Mouse (Mus musculus): ENCODE data around the gene Pitpnc1. TPM values are rescaled to one million over a fixed set of nuclear protein-coding genes. Genes with fewer than 3 reads are reported as not detected.

Pitpnc1 gene
- polyA plus RNA-seq, 1 experiment from 2014 or later, result 36.1 TPM

GRCm38 (mm10) chr11:107373154-107373553 is 97.3 kb downstream of the Pitpnc1 start:
- H3K27me3 ChIP-seq, result no peaks in the 10 kb centered on the region
- ATAC-seq, result no peak
- peak overlapping the region; percentile 36; the same call in 1 of the 2 replicates for H3K27ac ChIP-seq
- H3K4me2 ChIP-seq, result no peak overlapping the region
- H3K9ac ChIP-seq, result no peak overlapping the region
- 94% methylated on average over 4 of the region's 4 CpGs for WGBS
- H3K9me3 ChIP-seq (replicated peaks), result no peaks in the 10 kb centered on the region
- no peak overlapping the region for H3K4me3 ChIP-seq
- H3K36me3 ChIP-seq (ENCODE audit: poor library complexity, severe bottlenecking), result no peaks in the 10 kb centered on the region
- H3K4me1 ChIP-seq, result peaks cover 16% of the 10 kb centered on the region

- ATAC-seq, result peak; percentile 70
- H3K4me2 ChIP-seq, result no peak overlapping the region
- no peaks in the 10 kb centered on the region for H3K36me3 ChIP-seq (ENCODE audit: poor library complexity, severe bottlenecking)
- WGBS, result 47% methylated on average over 7 of the region's 7 CpGs
- H3K9ac ChIP-seq, result no peak overlapping the region
- H3K27me3 ChIP-seq, result no peaks in the 10 kb centered on the region
- H3K27ac ChIP-seq, result peak overlapping the region; percentile 36
- H3K9me3 ChIP-seq (replicated peaks), result no peaks in the 10 kb centered on the region
- H3K4me1 ChIP-seq, result peaks cover 16% of the 10 kb centered on the region
- no peak overlapping the region for H3K4me3 ChIP-seq
Measured at GRCm38 (mm10) chr11:107372688-107373087, 97.8 kb downstream of the Pitpnc1 start.

GRCm38 (mm10) chr11:107370476-107370875 is 100.0 kb downstream of the Pitpnc1 start:
- Histone ChIP-seq H3K27ac (no peak overlapping the region), H3K9me3 (replicated peaks) (no peaks in the 10 kb centered on the region), H3K36me3 (ENCODE audit: poor library complexity, severe bottlenecking) (no peaks in the 10 kb centered on the region), H3K27me3 (no peaks in the 10 kb centered on the region), H3K4me1 (peaks cover 7% of the 10 kb centered on the region), H3K4me2 (no peak overlapping the region), H3K4me3 (no peak overlapping the region), H3K9ac (no peak overlapping the region)
- ATAC-seq, result no peak
- 91% methylated on average over 3 of the region's 3 CpGs for WGBS

- no peaks in the 10 kb centered on the region for H3K36me3 ChIP-seq (ENCODE audit: poor library complexity, severe bottlenecking)
- no peak overlapping the region for H3K4me2 ChIP-seq
- no peaks in the 10 kb centered on the region for H3K27me3 ChIP-seq
- 98% methylated on average over 6 of the region's 6 CpGs for WGBS
- ATAC-seq, result no peak
- no peak overlapping the region for H3K9ac ChIP-seq
- H3K4me1 ChIP-seq, result peaks cover 8% of the 10 kb centered on the region
- no peak overlapping the region for H3K4me3 ChIP-seq
- H3K9me3 ChIP-seq (replicated peaks), result no peaks in the 10 kb centered on the region
- no peak overlapping the region for H3K27ac ChIP-seq
Measured at GRCm38 (mm10) chr11:107369661-107370060, 100.8 kb downstream of the Pitpnc1 start.

- Histone ChIP-seq H3K27me3 (no peaks in the 10 kb centered on the region), H3K9ac (no peak overlapping the region), H3K4me1 (peaks cover 4% of the 10 kb centered on the region; the same call in 1 of the 2 replicates), H3K27ac (no peak overlapping the region), H3K4me3 (no peak overlapping the region), H3K9me3 (replicated peaks) (no peaks in the 10 kb centered on the region), H3K36me3 (ENCODE audit: poor library complexity, severe bottlenecking) (no peaks in the 10 kb centered on the region), H3K4me2 (no peak overlapping the region)
- no peak for ATAC-seq
- WGBS, result 84% methylated on average over 13 of the region's 13 CpGs
Measured at GRCm38 (mm10) chr11:107365938-107366712, 104.4 kb downstream of the Pitpnc1 start.

- Histone ChIP-seq H3K4me3 (no peak overlapping the region), H3K9me3 (replicated peaks) (no peaks in the 10 kb centered on the region), H3K27me3 (no peaks in the 10 kb centered on the region), H3K27ac (no peak overlapping the region), H3K9ac (no peak overlapping the region), H3K4me1 (peaks cover 21% of the 10 kb centered on the region), H3K36me3 (ENCODE audit: poor library complexity, severe bottlenecking) (no peaks in the 10 kb centered on the region), H3K4me2 (no peak overlapping the region)
- 50% methylated on average over 5 of the region's 5 CpGs for WGBS
- no peak for ATAC-seq
Measured at GRCm38 (mm10) chr11:107358695-107359094, 111.8 kb downstream of the Pitpnc1 start.

- no peak for ATAC-seq
- WGBS, result 55% methylated on average over 7 of the region's 7 CpGs
- Histone ChIP-seq H3K27me3 (no peaks in the 10 kb centered on the region), H3K9ac (no peak overlapping the region), H3K36me3 (ENCODE audit: poor library complexity, severe bottlenecking) (no peaks in the 10 kb centered on the region), H3K4me2 (no peak overlapping the region), H3K27ac (no peak overlapping the region), H3K9me3 (replicated peaks) (no peaks in the 10 kb centered on the region), H3K4me1 (peaks cover 21% of the 10 kb centered on the region), H3K4me3 (no peak overlapping the region)
Measured at GRCm38 (mm10) chr11:107356224-107356623, 114.3 kb downstream of the Pitpnc1 start.

GRCm38 (mm10) chr11:107355526-107355925 is 115.0 kb downstream of the Pitpnc1 start:
- no peak for ATAC-seq
- no peak overlapping the region for H3K4me3 ChIP-seq
- H3K36me3 ChIP-seq (ENCODE audit: poor library complexity, severe bottlenecking), result no peaks in the 10 kb centered on the region
- no peak overlapping the region for H3K4me2 ChIP-seq
- no peaks in the 10 kb centered on the region for H3K9me3 ChIP-seq (replicated peaks)
- H3K27me3 ChIP-seq, result no peaks in the 10 kb centered on the region
- peaks cover 21% of the 10 kb centered on the region for H3K4me1 ChIP-seq
- WGBS, result 66% methylated on average over 3 of the region's 3 CpGs
- H3K9ac ChIP-seq, result no peak overlapping the region
- H3K27ac ChIP-seq, result no peak overlapping the region

- Histone ChIP-seq H3K4me2 (no peak overlapping the region), H3K9ac (no peak overlapping the region), H3K27ac (0 out of 2 replicates have a peak overlapping the region, but pooled peaks have one; percentile 19), H3K4me1 (peaks cover 21% of the 10 kb centered on the region), H3K4me3 (no peak overlapping the region), H3K36me3 (ENCODE audit: poor library complexity, severe bottlenecking) (no peaks in the 10 kb centered on the region), H3K27me3 (no peaks in the 10 kb centered on the region), H3K9me3 (replicated peaks) (no peaks in the 10 kb centered on the region)
- 92% methylated on average over 8 of the region's 8 CpGs for WGBS
- no peak for ATAC-seq
Measured at GRCm38 (mm10) chr11:107354499-107355143, 115.9 kb downstream of the Pitpnc1 start.

GRCm38 (mm10) chr11:107352596-107352995 is 117.9 kb downstream of the Pitpnc1 start:
- peaks cover 13% of the 10 kb centered on the region for H3K4me1 ChIP-seq
- H3K4me3 ChIP-seq, result no peak overlapping the region
- no peak overlapping the region for H3K9ac ChIP-seq
- H3K27me3 ChIP-seq, result no peaks in the 10 kb centered on the region
- H3K36me3 ChIP-seq (ENCODE audit: poor library complexity, severe bottlenecking), result no peaks in the 10 kb centered on the region
- no peaks in the 10 kb centered on the region for H3K9me3 ChIP-seq (replicated peaks)
- no peak for ATAC-seq
- no peak overlapping the region for H3K4me2 ChIP-seq
- WGBS, result 17% methylated on average over 7 of the region's 7 CpGs
- H3K27ac ChIP-seq, result no peak overlapping the region

- no peaks in the 10 kb centered on the region for H3K27me3 ChIP-seq
- ATAC-seq, result no peak
- no peak overlapping the region for H3K4me3 ChIP-seq
- no peak overlapping the region for H3K27ac ChIP-seq
- H3K9ac ChIP-seq, result no peak overlapping the region
- WGBS, result 86% methylated on average over 7 of the region's 7 CpGs
- no peak overlapping the region for H3K4me2 ChIP-seq
- no peaks in the 10 kb centered on the region for H3K36me3 ChIP-seq (ENCODE audit: poor library complexity, severe bottlenecking)
- no peaks in the 10 kb centered on the region for H3K9me3 ChIP-seq (replicated peaks)
- no peaks in the 10 kb centered on the region for H3K4me1 ChIP-seq
Measured at GRCm38 (mm10) chr11:107349756-107350155, 120.7 kb downstream of the Pitpnc1 start.

- no peak overlapping the region for H3K4me3 ChIP-seq
- H3K27ac ChIP-seq, result no peak overlapping the region
- H3K4me1 ChIP-seq, result peaks cover 11% of the 10 kb centered on the region
- ATAC-seq, result no peak
- no peaks in the 10 kb centered on the region for H3K27me3 ChIP-seq
- H3K9ac ChIP-seq, result no peak overlapping the region
- no peaks in the 10 kb centered on the region for H3K9me3 ChIP-seq (replicated peaks)
- H3K4me2 ChIP-seq, result no peak overlapping the region
- H3K36me3 ChIP-seq (ENCODE audit: poor library complexity, severe bottlenecking), result no peaks in the 10 kb centered on the region
- WGBS, result 82% methylated on average over 4 of the region's 4 CpGs
Measured at GRCm38 (mm10) chr11:107343031-107343430, 127.5 kb downstream of the Pitpnc1 start.
